Mouse (Mus musculus) hindlimb bud, embryonic 11.5 days (tissue): Measurements from ENCODE around the gene Fam193a.

Experiments
- DNase-seq: peaks from one replicate; pipeline ENCODE4 v3.0.0-alpha.2; 2012; ENCODE audit warnings: low read depth, low spot score; ENCODE audit errors: extremely low spot score

Fam193a gene

DNA sequence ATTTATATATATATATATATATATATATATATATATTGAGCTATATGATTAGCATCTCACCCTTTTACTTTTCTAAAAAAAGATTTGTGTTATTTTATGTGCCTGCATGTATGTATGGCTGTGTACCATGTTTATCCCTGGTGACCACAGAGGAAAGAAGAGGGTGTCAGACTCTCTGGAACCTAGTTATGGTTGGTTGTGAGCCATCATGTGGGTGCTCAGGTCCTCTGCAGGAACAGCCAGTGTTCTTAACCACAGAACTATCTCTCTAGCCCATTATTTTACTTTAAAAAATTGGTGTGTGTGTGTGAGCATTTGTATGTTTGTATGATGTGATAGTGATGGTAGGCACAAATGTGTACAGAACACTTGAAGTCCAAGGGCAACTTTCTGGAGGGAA lies 9.1 kb downstream of the Fam193a start:
- no peak for DNase-seq

- DNase-seq = no peak
Measured at GRCm38 (mm10) chr5:34381700-34382099, 12.0 kb downstream of the Fam193a start.

DNA sequence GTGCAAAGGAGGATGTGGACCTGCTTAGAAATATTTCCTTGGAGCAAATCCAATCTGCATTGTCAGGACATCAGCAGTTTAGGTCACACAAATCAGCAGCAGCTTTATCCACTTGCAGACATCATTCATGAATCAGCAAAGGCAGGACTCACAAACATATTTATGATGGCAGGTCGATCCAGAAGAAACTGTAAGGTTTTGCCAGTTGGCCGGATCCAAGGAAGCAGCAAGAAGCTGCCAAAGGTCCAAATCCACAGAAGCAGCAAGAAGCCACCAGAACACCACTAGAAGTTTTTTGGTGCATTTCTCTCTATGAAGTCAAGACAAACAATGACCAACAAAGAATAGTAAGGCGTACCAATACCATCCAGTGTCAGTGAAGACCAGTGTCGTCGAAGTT lies 15.9 kb downstream of the Fam193a start:
- DNase-seq = no peak

GRCm38 (mm10) chr5:34386744-34387143 lies 17.0 kb downstream of the Fam193a start:
- DNase-seq = no peak

- no peak for DNase-seq
Measured at GRCm38 (mm10) chr5:34393251-34393650, 23.5 kb downstream of the Fam193a start.

GRCm38 (mm10) chr5:34395347-34395746 lies 25.6 kb downstream of the Fam193a start:
- no peak for DNase-seq

- no peak for DNase-seq
Measured at GRCm38 (mm10) chr5:34395850-34396540, 26.3 kb downstream of the Fam193a start.

DNA sequence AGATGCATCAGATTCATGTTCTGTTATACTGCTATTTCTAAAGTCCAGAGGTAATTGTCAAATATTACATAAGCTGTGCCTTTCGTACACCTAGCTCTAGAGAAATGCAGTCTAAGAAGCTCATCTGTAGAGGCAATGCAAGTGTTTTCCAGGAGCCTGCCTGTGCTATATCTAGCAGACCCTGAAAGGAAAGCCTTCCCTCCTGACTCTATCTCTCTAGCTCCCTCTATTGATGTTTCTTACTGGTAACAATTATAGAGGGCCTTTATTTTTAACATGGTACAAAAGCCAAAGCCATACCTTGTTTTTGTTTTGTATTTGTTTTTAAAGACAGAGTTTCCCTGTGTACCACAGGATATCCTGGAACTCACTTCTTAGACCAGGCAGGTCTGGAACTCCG lies 28.1 kb downstream of the Fam193a start:
- DNase-seq = no peak

- no peak for DNase-seq
Measured at GRCm38 (mm10) chr5:34398326-34398725, 28.6 kb downstream of the Fam193a start.

DNA sequence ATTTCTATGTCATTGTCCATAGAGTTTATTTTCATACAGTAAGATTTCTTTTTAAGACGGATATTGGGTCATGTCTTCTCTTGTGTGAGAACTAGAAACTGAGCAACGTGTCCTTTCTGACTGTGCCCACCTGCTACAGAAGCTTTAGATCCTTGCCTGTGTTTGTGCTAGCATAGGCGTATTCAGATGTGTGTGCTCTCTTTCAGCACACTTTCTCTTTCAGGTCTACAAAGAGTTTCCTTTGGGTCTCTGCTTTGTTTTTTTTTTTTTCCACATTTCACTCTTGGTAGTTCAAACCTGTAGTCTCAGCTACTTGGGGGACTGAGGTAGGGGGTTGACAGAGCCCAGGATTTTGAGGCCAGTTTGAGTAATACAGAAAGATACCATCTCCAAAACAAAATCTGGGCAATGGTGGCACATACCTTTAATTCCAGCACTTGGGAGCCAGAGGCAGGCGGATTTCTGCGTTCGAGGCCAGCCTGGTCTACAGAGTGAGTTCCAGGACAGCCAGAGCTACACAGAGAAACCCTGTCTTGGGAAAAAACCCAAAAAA lies 37.7 kb downstream of the Fam193a start:
- no peak for DNase-seq

DNA sequence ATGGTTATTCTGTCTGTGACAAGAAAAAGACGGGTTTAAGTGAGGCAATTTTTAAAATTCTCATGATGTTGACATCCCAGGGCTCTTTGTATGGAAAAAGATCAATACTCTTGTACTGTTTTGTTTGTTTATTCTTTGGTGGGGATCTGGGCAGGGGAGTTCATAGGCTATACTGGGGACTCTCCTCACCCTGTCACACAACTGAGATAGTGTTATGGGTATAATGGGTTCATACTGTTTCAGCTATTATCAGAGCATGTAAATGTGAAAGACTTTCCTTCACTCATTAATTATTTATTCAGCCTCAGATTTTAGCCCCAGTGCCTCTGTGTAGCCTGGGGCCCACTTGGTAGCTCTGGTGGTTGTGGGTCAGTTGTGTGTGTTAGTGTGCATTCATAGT lies 39.3 kb downstream of the Fam193a start:
- DNase-seq = no peak

- DNase-seq = no peak
Measured at GRCm38 (mm10) chr5:34410819-34411218, 41.1 kb downstream of the Fam193a start.

- DNase-seq = no peak
Measured at GRCm38 (mm10) chr5:34413921-34414320, 44.2 kb downstream of the Fam193a start.

- DNase-seq = no peak
Measured at GRCm38 (mm10) chr5:34417251-34418008, 47.7 kb downstream of the Fam193a start.

GRCm38 (mm10) chr5:34419188-34419587 lies 49.5 kb downstream of the Fam193a start:
- no peak for DNase-seq

DNA sequence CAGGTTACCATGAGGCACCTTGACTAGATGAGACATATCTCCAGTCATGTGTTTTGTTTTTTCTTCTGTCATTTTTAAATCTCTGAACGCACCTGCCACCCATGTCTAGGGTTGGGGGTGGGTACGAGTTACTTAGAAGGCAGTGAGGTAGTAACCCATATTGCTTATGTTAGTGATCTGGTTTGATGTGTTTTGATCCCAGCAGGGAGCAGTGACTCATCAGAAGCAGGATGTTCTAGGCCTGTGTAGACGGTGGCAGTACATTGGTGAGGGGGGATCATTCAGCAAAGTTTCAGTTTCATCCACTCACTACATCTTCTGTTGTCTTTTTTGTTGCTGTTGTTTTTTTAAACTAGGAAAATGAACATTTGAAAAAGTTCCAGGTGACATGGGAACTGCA lies 61.0 kb downstream of the Fam193a start:
- no peak for DNase-seq

DNA sequence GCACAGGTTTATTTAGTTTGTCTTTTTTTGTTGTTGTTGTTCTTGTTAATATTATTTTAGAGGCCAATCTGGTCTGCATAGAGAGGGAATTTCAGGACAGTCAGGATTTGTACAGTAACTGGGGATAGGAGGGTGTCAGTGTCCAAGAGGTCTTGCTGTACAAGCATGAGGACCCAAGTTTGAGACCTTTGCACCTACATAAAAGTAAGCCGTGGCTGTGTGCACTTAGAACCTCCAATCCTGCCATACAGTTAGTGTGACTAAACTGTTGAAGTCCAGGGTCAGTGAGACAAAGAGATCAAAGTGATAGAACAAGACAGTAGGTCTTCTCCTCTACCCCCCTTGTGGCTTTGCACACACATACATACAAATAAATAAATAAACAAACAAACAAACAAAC lies 64.1 kb downstream of the Fam193a start:
- DNase-seq = no peak

- DNase-seq = no peak
Measured at GRCm38 (mm10) chr5:34434241-34434640, 64.5 kb downstream of the Fam193a start.

DNA sequence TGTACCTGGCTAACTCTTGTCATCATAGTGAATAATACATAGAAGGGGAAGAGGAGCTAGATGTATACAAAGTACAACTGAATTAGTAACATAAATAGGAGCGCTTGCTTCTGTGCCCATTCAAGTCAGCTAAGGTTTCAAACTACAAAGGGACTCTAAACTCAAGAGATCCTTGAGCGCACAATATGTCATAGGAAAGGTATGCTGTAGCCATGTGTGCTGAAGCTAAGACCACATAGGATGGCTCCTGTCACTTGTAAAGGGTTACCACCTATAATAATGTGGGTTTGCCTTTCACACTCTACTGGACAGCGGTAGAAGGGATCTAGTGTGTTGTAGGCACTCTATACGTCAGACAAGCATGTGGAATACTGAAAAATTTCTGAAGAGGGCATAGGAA lies 68.3 kb downstream of the Fam193a start:
- DNase-seq = no peak

- DNase-seq = no peak
Measured at GRCm38 (mm10) chr5:34438659-34439058, 68.9 kb downstream of the Fam193a start.

DNA sequence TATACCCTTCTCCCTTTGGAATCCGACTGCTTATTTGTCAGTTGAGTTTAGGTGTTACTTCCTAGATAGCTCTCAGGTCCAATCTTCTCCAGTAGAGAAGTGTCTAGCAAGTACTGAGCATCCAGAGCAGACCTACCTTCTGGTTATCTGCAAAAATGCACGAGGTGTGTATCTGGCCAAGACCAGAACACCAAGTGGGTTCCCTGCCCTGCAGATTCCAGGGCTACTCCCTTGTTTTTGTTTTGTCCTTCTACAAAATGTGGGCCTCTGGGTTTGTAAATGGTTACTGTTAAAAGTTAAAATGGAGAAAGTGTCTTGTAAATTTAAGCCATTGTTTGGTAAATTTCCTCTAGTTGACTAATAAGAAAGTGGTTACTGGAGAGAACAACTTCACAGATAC lies 70.0 kb downstream of the Fam193a start:
- DNase-seq = no peak

DNA sequence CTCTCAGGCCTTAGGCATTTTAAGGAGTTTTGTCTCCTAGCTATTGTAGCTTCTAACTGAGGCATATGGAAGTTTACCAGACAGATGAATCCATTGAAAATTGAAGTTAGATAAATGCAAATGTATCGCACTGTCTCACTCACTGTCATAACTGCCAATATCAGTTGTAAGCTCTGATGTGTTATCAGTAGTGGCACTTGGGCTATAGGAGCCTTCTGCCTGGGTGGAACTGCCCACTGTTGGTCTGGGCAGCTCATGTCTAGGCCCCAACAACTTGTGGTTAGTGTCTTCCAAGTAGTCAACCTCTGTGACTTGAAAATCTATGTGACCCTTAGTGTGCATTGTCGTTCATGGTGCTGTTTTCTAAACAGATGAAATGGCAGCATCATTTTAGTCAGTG lies 72.1 kb downstream of the Fam193a start:
- DNase-seq = no peak
